Mouse (Mus musculus): ENCODE results near the gene Fam222b. TPM values are rescaled to one million over a fixed set of nuclear protein-coding genes. Genes with fewer than 3 reads are reported as not detected.

Fam222b gene
- polyA plus RNA-seq, 1 experiment from 2014 or later, result 5.1 TPM

GRCm38 (mm10) chr11:78159557-78159956, 65.1 kb downstream of the Fam222b start:
- peaks cover 27% of the 10 kb centered on the region for H3K36me3 ChIP-seq (ENCODE audit: control insufficient read depth, insufficient read depth, low read length)
- no peaks in the 10 kb centered on the region for H3K9me3 ChIP-seq (ENCODE audit: control insufficient read depth, low read length)
- H3K4me3 ChIP-seq (ENCODE audit: low read depth, low read length), result no peak overlapping the region
- H3K9ac ChIP-seq (ENCODE audit: low read length), result no peak overlapping the region
- 64% methylated on average over 7 of the region's 7 CpGs for WGBS
- H3K4me2 ChIP-seq (replicated peaks; ENCODE audit: low read depth), result no peak overlapping the region
- no peak overlapping the region for H3K27ac ChIP-seq (replicated peaks)
- no peak for ATAC-seq (ENCODE audit: low FRiP score, low TSS enrichment)
- H3K4me1 ChIP-seq (replicated peaks; ENCODE audit: control insufficient read depth, insufficient read depth), result peaks cover 8% of the 10 kb centered on the region
- TF ChIP-seq EP300 (optimal IDR thresholded peaks at IDR 0.05) (no peak), CTCF (IDR thresholded peaks at IDR 0.05; ENCODE audit: low read depth) (no peak)
- no peaks in the 10 kb centered on the region for H3K27me3 ChIP-seq (ENCODE audit: control insufficient read depth, insufficient read depth, low read length)
- peak; percentile 14 for DNase-seq (ENCODE audit: low spot score)

- Histone ChIP-seq H3K4me3 (ENCODE audit: low read depth, low read length) (no peak overlapping the region), H3K27me3 (ENCODE audit: control insufficient read depth, insufficient read depth, low read length) (no peaks in the 10 kb centered on the region), H3K9ac (ENCODE audit: low read length) (no peak overlapping the region), H3K4me1 (replicated peaks; ENCODE audit: control insufficient read depth, insufficient read depth) (peaks cover 8% of the 10 kb centered on the region), H3K9me3 (ENCODE audit: control insufficient read depth, low read length) (no peaks in the 10 kb centered on the region), H3K27ac (replicated peaks) (no peak overlapping the region), H3K36me3 (ENCODE audit: control insufficient read depth, insufficient read depth, low read length) (peaks cover 22% of the 10 kb centered on the region), H3K4me2 (replicated peaks; ENCODE audit: low read depth) (no peak overlapping the region)
- ATAC-seq (ENCODE audit: low FRiP score, low TSS enrichment), result no peak
- DNase-seq (ENCODE audit: low spot score), result peak; percentile 14
- TF ChIP-seq CTCF (IDR thresholded peaks at IDR 0.05; ENCODE audit: low read depth) (no peak), EP300 (optimal IDR thresholded peaks at IDR 0.05) (no peak)
- 80% methylated on average over 18 of the region's 18 CpGs for WGBS
Measured at GRCm38 (mm10) chr11:78160171-78160570, 65.7 kb downstream of the Fam222b start.

GRCm38 (mm10) chr11:78160675-78161074, 66.2 kb downstream of the Fam222b start:
- 82% methylated on average over 3 of the region's 3 CpGs for WGBS
- no peak overlapping the region for H3K27ac ChIP-seq (replicated peaks)
- no peaks in the 10 kb centered on the region for H3K27me3 ChIP-seq (ENCODE audit: control insufficient read depth, insufficient read depth, low read length)
- peaks cover 8% of the 10 kb centered on the region for H3K4me1 ChIP-seq (replicated peaks; ENCODE audit: control insufficient read depth, insufficient read depth)
- H3K4me2 ChIP-seq (replicated peaks; ENCODE audit: low read depth), result no peak overlapping the region
- no peak for ATAC-seq (ENCODE audit: low FRiP score, low TSS enrichment)
- TF ChIP-seq EP300 (optimal IDR thresholded peaks at IDR 0.05), result no peak
- no peak for TF ChIP-seq CTCF (IDR thresholded peaks at IDR 0.05; ENCODE audit: low read depth)
- H3K9ac ChIP-seq (ENCODE audit: low read length), result no peak overlapping the region
- peaks cover 22% of the 10 kb centered on the region for H3K36me3 ChIP-seq (ENCODE audit: control insufficient read depth, insufficient read depth, low read length)
- no peak overlapping the region for H3K4me3 ChIP-seq (ENCODE audit: low read depth, low read length)
- no peak for DNase-seq (ENCODE audit: low spot score)
- no peaks in the 10 kb centered on the region for H3K9me3 ChIP-seq (ENCODE audit: control insufficient read depth, low read length)

GRCm38 (mm10) chr11:78161169-78161568, 66.7 kb downstream of the Fam222b start:
- H3K36me3 ChIP-seq (ENCODE audit: control insufficient read depth, insufficient read depth, low read length), result peaks cover 22% of the 10 kb centered on the region
- no peak overlapping the region for H3K4me3 ChIP-seq (ENCODE audit: low read depth, low read length)
- TF ChIP-seq EP300 (optimal IDR thresholded peaks at IDR 0.05) (no peak), CTCF (IDR thresholded peaks at IDR 0.05; ENCODE audit: low read depth) (no peak)
- no peaks in the 10 kb centered on the region for H3K9me3 ChIP-seq (ENCODE audit: control insufficient read depth, low read length)
- H3K4me2 ChIP-seq (replicated peaks; ENCODE audit: low read depth), result no peak overlapping the region
- H3K27me3 ChIP-seq (ENCODE audit: control insufficient read depth, insufficient read depth, low read length), result no peaks in the 10 kb centered on the region
- H3K9ac ChIP-seq (ENCODE audit: low read length), result no peak overlapping the region
- H3K27ac ChIP-seq (replicated peaks), result no peak overlapping the region
- peaks cover 8% of the 10 kb centered on the region for H3K4me1 ChIP-seq (replicated peaks; ENCODE audit: control insufficient read depth, insufficient read depth)
- WGBS, result 86% methylated on average over 14 of the region's 14 CpGs
- DNase-seq (ENCODE audit: low spot score) (no peak), ATAC-seq (ENCODE audit: low FRiP score, low TSS enrichment) (no peak)

- Histone ChIP-seq H3K4me2 (replicated peaks; ENCODE audit: low read depth) (no peak overlapping the region), H3K27ac (replicated peaks) (peak overlapping the region; percentile 9; the same call in 1 of the 2 replicates), H3K36me3 (ENCODE audit: control insufficient read depth, insufficient read depth, low read length) (peaks cover 18% of the 10 kb centered on the region), H3K4me1 (replicated peaks; ENCODE audit: control insufficient read depth, insufficient read depth) (peaks cover 8% of the 10 kb centered on the region), H3K27me3 (ENCODE audit: control insufficient read depth, insufficient read depth, low read length) (no peaks in the 10 kb centered on the region), H3K4me3 (ENCODE audit: low read depth, low read length) (no peak overlapping the region), H3K9ac (ENCODE audit: low read length) (no peak overlapping the region), H3K9me3 (ENCODE audit: control insufficient read depth, low read length) (no peaks in the 10 kb centered on the region)
- TF ChIP-seq CTCF (IDR thresholded peaks at IDR 0.05; ENCODE audit: low read depth), result no peak
- TF ChIP-seq EP300 (optimal IDR thresholded peaks at IDR 0.05), result no peak
- 30% methylated on average over 4 of the region's 4 CpGs for WGBS
- DNase-seq (ENCODE audit: low spot score) (peak; percentile 22), ATAC-seq (ENCODE audit: low FRiP score, low TSS enrichment) (no peak)
Measured at GRCm38 (mm10) chr11:78161968-78162367, 67.5 kb downstream of the Fam222b start.

GRCm38 (mm10) chr11:78162504-78162903, 68.0 kb downstream of the Fam222b start:
- DNase-seq (ENCODE audit: low spot score) (peak; percentile 32), ATAC-seq (ENCODE audit: low FRiP score, low TSS enrichment) (no peak)
- Histone ChIP-seq H3K27ac (replicated peaks) (peak overlapping the region; percentile 9; the same call in 1 of the 2 replicates), H3K36me3 (ENCODE audit: control insufficient read depth, insufficient read depth, low read length) (peaks cover 17% of the 10 kb centered on the region), H3K4me3 (ENCODE audit: low read depth, low read length) (no peak overlapping the region), H3K4me1 (replicated peaks; ENCODE audit: control insufficient read depth, insufficient read depth) (peaks cover 8% of the 10 kb centered on the region), H3K27me3 (ENCODE audit: control insufficient read depth, insufficient read depth, low read length) (no peaks in the 10 kb centered on the region), H3K9me3 (ENCODE audit: control insufficient read depth, low read length) (no peaks in the 10 kb centered on the region), H3K4me2 (replicated peaks; ENCODE audit: low read depth) (peak overlapping the region; percentile 89; the same call in 1 of the 2 replicates), H3K9ac (ENCODE audit: low read length) (0 out of 2 replicates have a peak overlapping the region, but pooled peaks have one; percentile 93)
- no peak for TF ChIP-seq CTCF (IDR thresholded peaks at IDR 0.05; ENCODE audit: low read depth)
- no peak for TF ChIP-seq EP300 (optimal IDR thresholded peaks at IDR 0.05)
- WGBS, result 41% methylated on average over 6 of the region's 6 CpGs

Data from stomach, postnatal 0 days (tissue).